Mouse (Mus musculus) embryonic facial prominence, embryonic 14.5 days (tissue): ENCODE data around the gene Tead1. TPM values are rescaled to one million over a fixed set of nuclear protein-coding genes. Genes with fewer than 3 reads are reported as not detected.

Source experiments
- ATAC-seq: fragments of 200-750 bp; cut with Nextera tagmentation; 2 replicates; pipeline ENCODE4 v1.8.0; 2017; ENCODE audit warnings: low read depth, moderate number of reproducible peaks, moderate TSS enrichment
- DNase-seq: peaks from one replicate; pipeline ENCODE4 v3.0.0-alpha.2; 2015; ENCODE audit warnings: low spot score
- H3K27ac ChIP-seq: fragments of 300-500 bp; sonication (generic); replicated peaks from 2 replicates; pipeline ENCODE4 v1.5.1; 2014; ENCODE audit warnings: low read depth, mild to moderate bottlenecking, low read length, moderate library complexity
- H3K27me3 ChIP-seq: fragments of 300-500 bp; sonication (generic); replicated peaks from 2 replicates; pipeline ENCODE4 v1.6.1; 2014; ENCODE audit warnings: low read length; ENCODE audit not compliant: control insufficient read depth, insufficient read depth
- H3K36me3 ChIP-seq: fragments of 300-500 bp; sonication (generic); 2 replicates; pipeline ENCODE4 v1.6.1; 2014; ENCODE audit warnings: low read length, mixed read lengths; ENCODE audit not compliant: control insufficient read depth, insufficient read depth
- H3K4me1 ChIP-seq: fragments of 300-500 bp; sonication (generic); 2 replicates; pipeline ENCODE4 v1.6.1; 2014; ENCODE audit warnings: antibody characterized with exemption, low read length; ENCODE audit not compliant: control insufficient read depth, insufficient read depth
- H3K4me2 ChIP-seq: fragments of 300-500 bp; sonication (generic); 2 replicates; pipeline ENCODE4 v1.6.1; 2014; ENCODE audit warnings: low read depth, mild to moderate bottlenecking, low read length, moderate library complexity, mixed read lengths
- H3K4me3 ChIP-seq: fragments of 300-500 bp; sonication (generic); 2 replicates; pipeline ENCODE4 v1.5.1; 2014; ENCODE audit warnings: low read depth, mild to moderate bottlenecking, low read length
- H3K9ac ChIP-seq: fragments of 300-500 bp; sonication (generic); 2 replicates; pipeline ENCODE4 v1.6.1; 2014; ENCODE audit warnings: low read depth, mild to moderate bottlenecking, low read length, moderate library complexity, mixed read lengths
- H3K9me3 ChIP-seq: fragments of 300-500 bp; sonication (generic); 2 replicates; pipeline ENCODE4 v1.6.1; 2016; ENCODE audit warnings: low read length; ENCODE audit not compliant: control insufficient read depth
- WGBS: fragments of 180-500 bp; shearing (Covaris S2); extraction: QIAGEN DNeasy Blood & Tissue Kit; methylation state at CpG from one replicate; pipeline ENCODE4 v1.1.7; 2014; 5-methylcytosine and 5-hydroxymethylcytosine counted together
- polyA plus RNA-seq: library from polyadenylated mRNA; unstranded; fragments of >200 nt; fragmentation: Nextera tagmentation; extraction: Ambion mirVana; gene quantifications from 2 replicates; pipeline ENCODE4 v1.2.1, GENCODE M21; 2014

Gene Tead1
- polyA plus RNA-seq, 1 experiment from 2014 or later: 18.2 TPM

GRCm38 (mm10) chr7:112883791-112884274 lies 204.7 kb downstream of the Tead1 start:
- 0 out of 2 replicates have a peak, but pooled peaks cover 11% of the 10 kb centered on the region for H3K36me3 ChIP-seq
- H3K27ac ChIP-seq: peak overlapping the region; percentile 86
- H3K9ac ChIP-seq: 0 out of 2 replicates have a peak overlapping the region, but pooled peaks have one; percentile 45
- peaks cover 20% of the 10 kb centered on the region for H3K4me1 ChIP-seq
- 34% methylated on average over 8 of the region's 8 CpGs for WGBS
- H3K9me3 ChIP-seq: no peaks in the 10 kb centered on the region
- no peak overlapping the region for H3K4me2 ChIP-seq
- no peak overlapping the region for H3K4me3 ChIP-seq
- ATAC-seq (peak; percentile 93), DNase-seq (peak; percentile 93)
- no peaks in the 10 kb centered on the region for H3K27me3 ChIP-seq

GRCm38 (mm10) chr7:112885546-112885945 lies 206.4 kb downstream of the Tead1 start:
- Histone ChIP-seq H3K4me3 (no peak overlapping the region), H3K9me3 (no peaks in the 10 kb centered on the region), H3K27me3 (no peaks in the 10 kb centered on the region), H3K9ac (no peak overlapping the region), H3K4me2 (no peak overlapping the region), H3K27ac (no peak overlapping the region), H3K4me1 (peaks cover 20% of the 10 kb centered on the region), H3K36me3 (0 out of 2 replicates have a peak, but pooled peaks cover 4% of the 10 kb centered on the region)
- peak; percentile 74 for DNase-seq
- WGBS: 55% methylated on average over 8 of the region's 8 CpGs
- ATAC-seq: no peak

DNA sequence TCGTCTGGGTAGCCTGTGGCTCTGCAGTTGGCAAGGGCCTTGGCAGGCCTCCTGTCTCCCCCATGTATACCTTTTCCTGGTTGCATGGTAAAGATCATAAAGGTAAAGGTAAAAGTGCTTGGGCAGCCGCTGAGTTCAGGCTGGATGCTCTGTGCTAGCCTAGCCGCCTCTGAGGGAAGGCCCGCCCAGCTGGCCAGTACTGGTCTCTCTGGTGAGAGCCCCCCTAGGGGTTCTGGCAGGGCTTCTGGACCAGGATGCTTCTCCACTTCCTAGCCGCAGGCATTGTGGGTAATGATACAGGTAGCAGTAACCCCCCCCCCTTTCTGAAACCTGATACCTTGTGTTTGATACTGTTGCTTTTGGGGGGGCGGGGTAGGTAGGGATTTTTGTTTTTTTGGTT lies 212.8 kb downstream of the Tead1 start:
- Histone ChIP-seq H3K27ac (no peak overlapping the region), H3K27me3 (no peaks in the 10 kb centered on the region), H3K4me1 (no peaks in the 10 kb centered on the region), H3K9me3 (no peaks in the 10 kb centered on the region), H3K9ac (no peak overlapping the region), H3K36me3 (peaks cover 51% of the 10 kb centered on the region), H3K4me2 (no peak overlapping the region), H3K4me3 (no peak overlapping the region)
- WGBS: 89% methylated on average over 6 of the region's 6 CpGs
- DNase-seq: no peak
- no peak for ATAC-seq

- Histone ChIP-seq H3K36me3 (peaks cover 57% of the 10 kb centered on the region), H3K9me3 (no peaks in the 10 kb centered on the region), H3K9ac (no peak overlapping the region), H3K27ac (no peak overlapping the region), H3K4me2 (no peak overlapping the region), H3K27me3 (no peaks in the 10 kb centered on the region), H3K4me1 (no peaks in the 10 kb centered on the region), H3K4me3 (no peak overlapping the region)
- WGBS: 71% methylated on average over 5 of the region's 5 CpGs
- no peak for ATAC-seq
- DNase-seq: no peak
Observed at GRCm38 (mm10) chr7:112892595-112892994, 213.5 kb downstream of the Tead1 start.

DNA sequence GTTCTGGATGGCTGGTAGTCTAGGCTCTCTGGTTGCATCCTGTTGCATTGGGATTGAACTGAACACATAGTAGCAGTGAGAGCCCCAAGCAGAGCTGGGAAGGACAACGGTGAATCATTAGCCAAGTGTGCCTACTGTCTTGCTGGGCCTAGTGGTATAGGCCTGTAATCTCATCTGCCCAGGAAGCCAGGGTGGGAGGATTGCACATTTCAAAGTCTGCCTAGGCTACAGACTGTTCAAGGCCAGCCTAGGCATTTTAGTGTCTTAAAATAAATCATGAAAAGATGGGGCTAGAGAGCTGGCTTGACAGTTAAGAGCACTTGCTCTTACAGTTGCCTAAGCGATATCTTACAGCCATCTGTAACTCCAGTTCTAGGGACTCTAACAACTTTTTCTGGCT lies 217.2 kb downstream of the Tead1 start:
- no peak overlapping the region for H3K4me3 ChIP-seq
- DNase-seq: no peak
- no peaks in the 10 kb centered on the region for H3K9me3 ChIP-seq
- no peak for ATAC-seq
- 98% methylated on average over 2 of the region's 2 CpGs for WGBS
- no peak overlapping the region for H3K4me2 ChIP-seq
- no peaks in the 10 kb centered on the region for H3K27me3 ChIP-seq
- H3K36me3 ChIP-seq: peaks cover 86% of the 10 kb centered on the region
- no peak overlapping the region for H3K27ac ChIP-seq
- H3K4me1 ChIP-seq: no peaks in the 10 kb centered on the region
- no peak overlapping the region for H3K9ac ChIP-seq

DNA sequence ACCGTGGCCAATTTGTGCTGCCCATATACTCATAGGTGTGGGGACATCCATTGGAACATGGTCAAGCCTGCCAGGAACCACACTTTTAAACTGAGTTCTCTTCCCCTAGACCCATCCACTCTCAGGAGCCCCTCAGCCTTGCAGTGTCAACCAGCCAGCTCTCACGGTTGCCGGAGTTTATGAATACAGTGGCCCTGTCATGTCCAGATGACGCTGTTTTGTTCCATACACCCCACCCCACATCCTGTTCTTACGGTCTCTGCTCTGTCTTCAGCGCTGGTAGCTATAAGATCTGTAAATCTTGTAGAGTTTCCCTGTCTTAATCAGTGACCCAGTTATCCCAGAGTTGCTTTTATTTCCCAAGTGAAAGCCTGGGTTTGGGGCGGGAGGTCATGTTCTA lies 222.6 kb downstream of the Tead1 start:
- H3K27ac ChIP-seq: no peak overlapping the region
- H3K4me3 ChIP-seq: no peak overlapping the region
- DNase-seq (no peak), ATAC-seq (no peak)
- no peaks in the 10 kb centered on the region for H3K9me3 ChIP-seq
- peaks cover 59% of the 10 kb centered on the region for H3K36me3 ChIP-seq
- H3K9ac ChIP-seq: no peak overlapping the region
- no peaks in the 10 kb centered on the region for H3K4me1 ChIP-seq
- H3K4me2 ChIP-seq: no peak overlapping the region
- no peaks in the 10 kb centered on the region for H3K27me3 ChIP-seq
- whole genome bisulfite sequencing: 97% methylated on average over 7 of the region's 7 CpGs

- ATAC-seq (no peak), DNase-seq (no peak)
- Histone ChIP-seq H3K4me3 (no peak overlapping the region), H3K4me2 (no peak overlapping the region), H3K9me3 (no peaks in the 10 kb centered on the region), H3K4me1 (no peaks in the 10 kb centered on the region), H3K27me3 (no peaks in the 10 kb centered on the region), H3K27ac (no peak overlapping the region), H3K36me3 (peaks cover 22% of the 10 kb centered on the region; the same call in 1 of the 2 replicates), H3K9ac (no peak overlapping the region)
- 84% methylated on average over 5 of the region's 5 CpGs for WGBS
Observed at GRCm38 (mm10) chr7:112906848-112907247, 227.7 kb downstream of the Tead1 start.

DNA sequence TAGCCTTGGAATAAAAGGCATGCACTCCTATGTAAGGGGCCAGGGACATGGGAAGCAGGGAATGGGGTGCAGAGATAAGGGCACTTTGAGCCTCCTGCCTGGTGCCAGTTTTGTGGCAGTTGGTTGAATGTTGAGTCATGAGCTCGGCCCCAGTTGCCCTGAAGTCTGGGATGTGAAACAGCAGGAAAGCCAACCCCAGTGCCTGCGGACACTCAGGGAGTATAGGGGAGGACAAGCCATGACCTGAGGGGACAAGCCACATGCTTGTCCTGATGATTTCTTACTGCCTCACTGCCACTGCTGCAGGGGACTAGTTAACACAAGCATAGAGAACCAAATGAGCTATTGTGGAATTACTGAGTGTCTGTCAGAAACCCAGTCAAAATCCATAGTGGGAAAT lies 228.3 kb downstream of the Tead1 start:
- Histone ChIP-seq H3K4me2 (no peak overlapping the region), H3K9ac (no peak overlapping the region), H3K4me3 (no peak overlapping the region), H3K9me3 (no peaks in the 10 kb centered on the region), H3K27ac (no peak overlapping the region), H3K4me1 (no peaks in the 10 kb centered on the region), H3K27me3 (no peaks in the 10 kb centered on the region), H3K36me3 (peaks cover 17% of the 10 kb centered on the region; the same call in 1 of the 2 replicates)
- ATAC-seq (no peak), DNase-seq (no peak)
- WGBS: 87% methylated on average over 2 of the region's 2 CpGs

GRCm38 (mm10) chr7:112909164-112909563 lies 230.0 kb downstream of the Tead1 start:
- no peak overlapping the region for H3K27ac ChIP-seq
- H3K9me3 ChIP-seq: no peaks in the 10 kb centered on the region
- DNase-seq: no peak
- no peaks in the 10 kb centered on the region for H3K4me1 ChIP-seq
- WGBS: 77% methylated on average over 10 of the region's 10 CpGs
- ATAC-seq: no peak
- H3K4me3 ChIP-seq: no peak overlapping the region
- H3K36me3 ChIP-seq: 0 out of 2 replicates have a peak, but pooled peaks cover 5% of the 10 kb centered on the region
- H3K27me3 ChIP-seq: no peaks in the 10 kb centered on the region
- H3K9ac ChIP-seq: no peak overlapping the region
- no peak overlapping the region for H3K4me2 ChIP-seq
